Mouse (Mus musculus): ENCODE measurements around the gene AL731706.1. TPM values are rescaled to one million over a fixed set of nuclear protein-coding genes. Genes with fewer than 3 reads are reported as not detected.

AL731706.1 gene
- total RNA-seq, 2 experiments from 2014 or later: 9.9 to 11.8 TPM

DNA sequence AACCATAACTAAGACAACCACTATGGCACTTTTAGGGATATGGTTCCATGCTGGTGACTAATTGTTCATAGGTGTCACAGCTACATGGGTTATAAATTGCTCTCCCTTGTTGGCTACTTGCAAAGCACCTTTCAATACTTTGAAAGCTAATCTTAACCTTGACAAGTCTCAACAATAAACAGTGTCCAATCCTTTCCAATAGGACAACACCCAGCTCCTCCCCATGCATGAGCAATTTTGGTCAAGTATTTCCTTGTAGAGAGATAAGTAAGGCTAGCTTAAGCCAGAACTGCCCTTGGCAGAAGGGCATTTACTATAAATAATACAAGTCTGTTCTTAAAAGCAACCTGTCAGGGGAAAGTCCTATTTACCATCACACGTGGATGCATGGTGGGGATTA lies 53.2 kb downstream of the AL731706.1 start:
- no peak for ATAC-seq (replicated peaks; ENCODE audit: poor library complexity, severe bottlenecking)

- no peak for ATAC-seq (replicated peaks; ENCODE audit: poor library complexity, severe bottlenecking)
These were observed 55.3 kb downstream of the AL731706.1 start for GRCm38 (mm10) chr2:136835882-136836281.

- ATAC-seq (replicated peaks; ENCODE audit: poor library complexity, severe bottlenecking): no peak
These were observed 56.5 kb downstream of the AL731706.1 start for GRCm38 (mm10) chr2:136834715-136835075.

DNA sequence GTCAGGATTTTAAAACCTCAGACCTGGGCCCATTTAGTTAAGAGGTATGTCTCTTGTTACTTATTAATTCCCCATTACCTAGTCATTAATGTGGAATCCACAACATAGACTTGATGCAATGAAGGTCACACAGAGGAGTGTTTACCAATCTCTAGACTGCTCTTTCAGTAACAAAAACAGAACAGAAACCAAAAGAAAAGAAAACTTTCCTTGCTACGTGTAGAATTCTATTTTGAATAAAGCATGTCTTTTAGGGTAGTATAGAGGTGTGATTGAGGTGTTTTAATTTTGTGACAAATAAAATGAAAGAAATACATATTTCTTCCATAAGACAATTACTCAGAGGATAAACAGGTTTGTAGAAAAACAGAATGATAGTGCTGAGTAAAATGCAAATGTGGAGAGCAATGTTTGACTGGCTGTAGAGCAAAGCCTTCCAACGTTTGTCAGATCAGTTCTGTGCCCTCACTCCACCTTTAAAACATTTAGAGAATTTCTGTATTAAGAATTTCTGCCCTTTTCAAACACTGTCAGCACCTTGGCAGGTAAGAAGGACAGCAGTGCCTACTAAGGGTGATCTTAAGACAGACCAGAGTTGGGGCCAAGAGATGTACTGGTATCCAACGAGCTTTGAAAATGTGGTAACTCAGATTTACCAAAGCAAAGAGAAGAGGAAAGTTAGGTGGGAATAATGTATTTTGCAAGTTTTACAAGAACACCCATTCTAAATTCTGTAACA lies 57.0 kb downstream of the AL731706.1 start:
- no peak for ATAC-seq (replicated peaks; ENCODE audit: poor library complexity, severe bottlenecking)

- no peak for ATAC-seq (replicated peaks; ENCODE audit: poor library complexity, severe bottlenecking)
These were observed 58.3 kb downstream of the AL731706.1 start for GRCm38 (mm10) chr2:136832936-136833335.

Other genes with a start within 250 kb of the AL731706.1 start
- not detected in 2 replicates for gene Snap25, start 177.9 kb downstream of the AL731706.1 start, total RNA-seq (2014; fragmentation: Nextera tagmentation)
- not detected in 2 replicates for gene Snap25, start 177.9 kb downstream of the AL731706.1 start, total RNA-seq (2017)
- 19.3 and 63.7 TPM in 2 replicates for gene AL731706.2, start 5.7 kb downstream of the AL731706.1 start, total RNA-seq (2014; fragmentation: Nextera tagmentation)
- not detected in 2 replicates for gene AL731706.2, start 5.7 kb downstream of the AL731706.1 start, total RNA-seq (2017)
- gene Slx4ip, start 171 bp downstream of the AL731706.1 start, total RNA-seq (2014; fragmentation: Nextera tagmentation): 5.4 and 7.7 TPM in 2 replicates
- 3.9 and 5.6 TPM in 2 replicates for gene Slx4ip, start 171 bp downstream of the AL731706.1 start, total RNA-seq (2017)
- gene Mkks, start within 50 bp of the AL731706.1 start, total RNA-seq (2014; fragmentation: Nextera tagmentation): 17.4 and 18.0 TPM in 2 replicates
- gene Mkks, start within 50 bp of the AL731706.1 start, total RNA-seq (2017): 8.0 and 10.8 TPM in 2 replicates
- 0.13 TPM in 1 of 2 replicates, not detected in the other for gene Jag1, start 225.3 kb upstream of the AL731706.1 start, total RNA-seq (2014; fragmentation: Nextera tagmentation)
- gene Jag1, start 225.3 kb upstream of the AL731706.1 start, total RNA-seq (2017): 0.26 and 0.41 TPM in 2 replicates